Mouse (Mus musculus): Measurements from ENCODE around the gene Dkk2. TPM values are rescaled to one million over a fixed set of nuclear protein-coding genes. Genes with fewer than 3 reads are reported as not detected.
"Not testable (repeated sequence)": the region's sequence is repeated elsewhere in the genome, so short reads cannot be mapped to it uniquely, and the experiment has no call there.

Gene Dkk2
- total RNA-seq (2021): 1 to 10 TPM; 1.6 to 2.1 TPM

- DNase-seq: no peak
- intact Hi-C loops (cut with DNase I): loop anchor here (10.0 kb wide), 1 partner anchor 380 kb away; no protein-coding TSS in a partner anchor
These were observed at the start of gene Dkk2 for GRCm38 (mm10) chr3:132085112-132085822. Gene Dkk2, plus strand, starts transcription at chr3:132085292.

DNA sequence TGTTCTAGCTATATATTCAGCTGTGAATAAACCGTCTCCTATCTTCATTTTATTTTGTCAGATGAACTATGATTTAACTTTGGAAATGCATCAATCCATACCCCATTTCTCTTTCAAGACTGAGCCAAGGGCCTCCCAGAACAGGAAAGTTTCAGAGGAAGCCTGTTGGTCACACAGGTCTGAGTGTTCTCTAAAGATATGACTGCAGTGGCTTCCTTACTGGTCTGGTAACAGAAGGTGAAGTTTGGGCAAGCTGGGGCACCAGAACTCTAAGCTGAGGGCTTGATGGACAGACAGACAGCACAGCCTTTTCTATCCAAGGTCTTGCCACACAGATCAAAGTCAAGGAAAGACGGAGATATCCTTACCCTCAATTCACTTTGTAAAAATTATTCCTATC lies 48.4 kb upstream of the Dkk2 start:
- intact Hi-C loops (cut with DNase I): no loop called here
- DNase-seq: no peak

GRCm38 (mm10) chr3:132037670-132038069 lies 47.4 kb upstream of the Dkk2 start:
- intact Hi-C loops (cut with DNase I): no loop called here
- DNase-seq: peak; percentile 3

GRCm38 (mm10) chr3:132040066-132040465 lies 45.0 kb upstream of the Dkk2 start:
- no peak for DNase-seq
- intact Hi-C loops (cut with DNase I): no loop called here

DNA sequence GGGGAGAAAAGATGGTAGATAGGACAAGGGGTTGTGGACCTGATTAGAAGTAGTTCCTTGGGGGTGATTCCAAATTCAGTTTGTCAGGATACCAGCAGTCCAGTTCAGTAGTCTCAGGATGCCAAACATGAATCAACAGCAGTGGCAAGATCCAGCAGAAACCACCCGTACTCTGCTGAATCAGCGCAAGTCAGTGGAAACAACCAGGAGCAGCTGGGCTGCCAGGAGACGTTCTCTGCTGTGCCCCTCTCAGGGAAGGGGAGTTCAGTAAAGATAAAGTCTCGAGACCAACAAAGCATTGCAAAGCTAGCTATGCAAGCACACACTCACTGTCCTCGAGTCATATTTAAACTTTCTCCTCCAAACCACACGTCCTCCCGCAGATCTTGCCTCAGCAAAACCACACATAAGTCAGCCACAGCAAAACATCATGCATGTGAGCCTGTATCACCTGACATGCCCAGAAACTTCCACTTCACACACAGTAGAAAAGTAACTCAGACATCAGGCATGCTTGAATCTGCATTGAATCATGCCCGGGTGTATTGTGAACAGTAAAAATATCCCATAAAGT lies 34.1 kb upstream of the Dkk2 start:
- no peak for DNase-seq
- intact Hi-C loops (cut with DNase I): no loop called here

- intact Hi-C loops (cut with DNase I); DNase-seq: not testable (repeated sequence)
These were observed 22.3 kb upstream of the Dkk2 start for GRCm38 (mm10) chr3:132062816-132063215.

DNA sequence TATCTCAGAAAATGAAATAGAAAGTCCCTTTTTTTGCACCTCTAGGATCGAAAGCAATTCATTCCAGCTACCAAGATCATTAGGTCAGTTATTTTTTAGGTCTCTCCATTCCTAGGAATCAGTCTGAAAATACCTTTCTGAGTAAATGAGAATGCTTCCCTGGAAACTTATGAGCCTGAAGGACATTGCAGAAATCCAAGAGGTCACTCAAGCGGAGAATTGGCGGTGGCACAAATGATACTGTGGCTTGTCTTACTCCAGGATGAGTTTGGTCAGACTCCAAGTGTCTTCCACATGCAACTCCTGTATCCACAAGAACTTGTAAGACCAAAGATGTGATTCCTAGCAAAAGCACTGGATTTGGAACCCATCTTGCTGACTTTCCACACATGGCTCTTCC lies 21.7 kb upstream of the Dkk2 start:
- DNase-seq: no peak
- intact Hi-C loops (cut with DNase I): no loop called here

GRCm38 (mm10) chr3:132063966-132064365 lies 21.1 kb upstream of the Dkk2 start:
- DNase-seq: no peak
- intact Hi-C loops (cut with DNase I): no loop called here

DNA sequence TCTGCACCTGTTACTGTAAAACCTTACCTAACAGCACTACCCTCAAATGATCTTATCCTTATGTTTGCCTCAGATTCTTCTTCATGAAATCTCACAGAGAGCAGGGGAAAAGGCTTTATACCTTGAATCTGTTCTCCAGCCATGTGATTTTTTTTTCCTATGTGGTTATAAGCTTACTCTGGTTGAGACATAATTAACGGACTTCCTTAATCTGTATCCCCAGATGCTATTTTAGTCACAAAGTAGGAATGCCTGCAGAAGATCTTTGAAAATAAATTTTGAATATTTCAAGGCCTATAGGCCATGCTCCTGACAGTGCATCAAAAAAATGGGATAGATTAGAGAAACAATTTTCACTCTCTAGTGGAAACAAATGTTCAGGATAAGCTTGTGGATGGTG lies 20.2 kb upstream of the Dkk2 start:
- no peak for DNase-seq
- intact Hi-C loops (cut with DNase I): no loop called here

DNA sequence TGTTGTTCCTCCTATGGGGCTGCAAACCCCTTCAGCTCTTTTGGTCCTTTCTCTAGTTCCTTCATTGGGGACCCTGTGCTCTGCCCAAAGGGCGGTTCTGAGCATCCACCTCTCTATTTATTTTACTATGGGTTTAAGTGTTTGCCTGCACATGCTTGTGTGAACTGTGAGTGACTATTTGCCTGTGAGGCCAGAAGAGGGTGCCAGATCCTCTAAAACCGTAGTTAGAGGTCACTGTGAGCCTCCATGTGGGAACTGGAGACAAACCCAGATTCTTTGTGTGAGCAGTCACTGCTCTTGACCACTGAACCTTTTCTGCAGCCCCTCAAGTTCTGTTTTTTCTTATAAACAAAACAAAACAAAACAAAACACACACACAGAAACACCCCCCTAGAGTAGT lies 14.1 kb upstream of the Dkk2 start:
- DNase-seq: no peak
- intact Hi-C loops (cut with DNase I): no loop called here

GRCm38 (mm10) chr3:132084018-132084417 lies 1.1 kb upstream of the Dkk2 start:
- DNase-seq: peak; percentile 67
- intact Hi-C loops (cut with DNase I): loop anchor here (5.0 to 10.0 kb wide), 2 partner anchors 272 to 379 kb away; no protein-coding TSS in a partner anchor

DNA sequence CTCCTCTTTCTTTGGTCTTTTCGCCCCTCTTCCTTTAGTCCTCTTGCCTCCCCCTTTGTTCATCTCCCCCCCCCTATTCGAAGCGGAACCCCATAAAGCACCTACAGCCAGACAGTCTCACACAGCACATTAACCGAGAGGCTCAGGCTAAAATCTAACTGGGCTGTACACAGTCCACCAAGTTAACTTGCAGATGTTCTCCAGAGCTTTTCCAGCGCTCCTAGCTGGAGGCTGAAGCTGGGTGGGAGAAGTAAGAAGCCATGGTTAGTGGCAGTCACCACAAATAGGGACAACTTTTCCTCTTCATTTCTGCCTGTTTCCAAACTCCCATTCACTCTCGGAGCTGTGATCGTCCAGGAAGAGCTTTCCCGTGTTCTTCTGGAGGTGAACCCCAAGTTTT lies 412 bp upstream of the Dkk2 start:
- no peak for DNase-seq
- intact Hi-C loops (cut with DNase I): loop anchor here (5.0 to 10.0 kb wide), 2 partner anchors 272 to 380 kb away; no protein-coding TSS in a partner anchor

DNA sequence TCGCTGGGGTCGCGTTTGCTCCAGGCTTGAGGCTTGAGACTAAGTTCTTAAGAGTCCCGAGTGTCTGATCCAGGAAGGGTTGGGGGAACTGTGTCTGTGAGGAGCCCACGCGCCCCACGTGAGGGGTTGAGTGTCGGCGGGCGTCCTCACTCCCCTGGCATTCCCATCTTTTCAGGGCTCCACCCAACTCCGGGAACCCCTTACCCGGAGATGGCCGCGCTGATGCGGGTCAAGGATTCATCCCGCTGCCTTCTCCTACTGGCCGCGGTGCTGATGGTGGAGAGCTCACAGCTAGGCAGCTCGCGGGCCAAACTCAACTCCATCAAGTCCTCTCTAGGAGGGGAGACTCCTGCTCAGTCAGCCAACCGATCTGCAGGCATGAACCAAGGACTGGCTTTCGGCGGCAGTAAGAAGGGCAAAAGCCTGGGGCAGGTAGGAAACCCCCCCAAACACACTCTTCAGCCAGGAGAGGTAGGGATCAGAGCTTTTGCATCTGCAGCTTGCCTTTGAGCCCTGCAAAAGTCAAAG lies 795 bp downstream of the Dkk2 start:
- intact Hi-C loops (cut with DNase I): loop anchor here (10.0 kb wide), 1 partner anchor 381 kb away; no protein-coding TSS in a partner anchor

DNA sequence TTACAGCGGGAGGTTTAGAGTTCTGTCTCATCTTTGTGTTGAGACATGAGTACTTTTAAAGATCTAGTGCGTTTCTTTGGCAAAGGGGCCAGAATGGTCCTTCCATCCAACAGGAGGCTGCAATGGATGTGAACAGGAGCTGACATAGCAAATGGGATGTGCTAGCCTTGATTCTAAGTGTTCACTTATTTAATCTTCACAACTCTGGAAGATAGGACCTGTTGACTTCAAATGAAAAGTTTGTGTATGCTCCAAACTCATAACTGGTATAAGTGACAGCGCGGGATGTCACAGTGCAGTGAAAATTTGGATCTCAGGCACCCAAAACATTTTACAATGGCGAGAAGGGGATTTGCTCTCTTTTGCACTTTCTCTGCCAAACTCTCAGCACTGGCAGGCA lies 1.4 kb downstream of the Dkk2 start:
- intact Hi-C loops (cut with DNase I): loop anchor here (10.0 kb wide), 1 partner anchor 382 kb away; no protein-coding TSS in a partner anchor
- DNase-seq: no peak

More for the DNA sequence above, 795 bp downstream of the Dkk2 start:
- no peak for DNase-seq

- peak; percentile 64 for DNase-seq
- intact Hi-C loops (cut with DNase I): loop anchor here (10.0 kb wide), 1 partner anchor 382 kb away; no protein-coding TSS in a partner anchor
These were observed 2.0 kb downstream of the Dkk2 start for GRCm38 (mm10) chr3:132087011-132087486.

DNA sequence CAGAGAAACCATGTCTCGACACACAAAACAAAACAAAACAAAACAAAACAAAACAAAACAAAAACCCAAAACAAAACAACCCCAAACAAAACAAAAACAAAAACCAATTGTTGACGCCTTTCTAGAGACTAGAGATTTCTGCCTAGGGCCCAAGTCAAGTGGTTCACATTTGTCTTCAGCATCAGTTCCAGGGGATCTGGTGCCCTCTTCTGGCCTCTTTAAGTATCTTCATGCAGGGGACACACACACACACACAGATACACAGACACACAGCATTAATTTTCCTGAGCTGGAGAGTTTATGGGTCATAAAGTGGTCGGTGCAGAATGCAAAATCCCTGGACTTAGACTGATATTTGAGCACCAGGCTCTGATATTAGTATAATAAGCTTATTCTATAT lies 7.9 kb downstream of the Dkk2 start:
- intact Hi-C loops (cut with DNase I): no loop called here
- DNase-seq: no peak

DNA sequence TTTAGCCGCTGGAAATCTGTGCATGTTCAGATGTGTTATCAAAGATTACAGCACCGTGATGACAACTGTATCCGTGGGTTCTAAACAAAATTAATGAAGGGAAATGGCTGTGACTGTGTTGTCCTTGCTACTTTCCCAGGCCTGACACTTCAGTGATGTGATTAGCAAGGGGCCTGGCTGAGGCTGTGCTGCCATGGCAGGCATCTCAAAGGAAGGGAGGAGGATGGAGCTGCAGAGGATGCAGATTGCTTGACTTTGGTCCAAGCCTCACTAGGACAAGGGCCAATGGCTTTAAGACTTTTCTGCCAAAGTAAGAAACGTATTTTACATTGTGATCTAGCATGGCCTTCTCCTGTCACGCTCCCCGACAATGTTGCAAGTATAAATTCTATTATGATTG lies 11.2 kb downstream of the Dkk2 start:
- intact Hi-C loops (cut with DNase I): no loop called here
- no peak for DNase-seq

- DNase-seq: no peak
- intact Hi-C loops (cut with DNase I): no loop called here
These were observed 15.7 kb downstream of the Dkk2 start for GRCm38 (mm10) chr3:132100746-132101145.

- intact Hi-C loops (cut with DNase I): no loop called here
- DNase-seq: peak; percentile 69
These were observed 17.9 kb downstream of the Dkk2 start for GRCm38 (mm10) chr3:132103020-132103419.

GRCm38 (mm10) chr3:132103454-132103853 lies 18.4 kb downstream of the Dkk2 start:
- no peak for DNase-seq
- intact Hi-C loops (cut with DNase I): no loop called here

DNA sequence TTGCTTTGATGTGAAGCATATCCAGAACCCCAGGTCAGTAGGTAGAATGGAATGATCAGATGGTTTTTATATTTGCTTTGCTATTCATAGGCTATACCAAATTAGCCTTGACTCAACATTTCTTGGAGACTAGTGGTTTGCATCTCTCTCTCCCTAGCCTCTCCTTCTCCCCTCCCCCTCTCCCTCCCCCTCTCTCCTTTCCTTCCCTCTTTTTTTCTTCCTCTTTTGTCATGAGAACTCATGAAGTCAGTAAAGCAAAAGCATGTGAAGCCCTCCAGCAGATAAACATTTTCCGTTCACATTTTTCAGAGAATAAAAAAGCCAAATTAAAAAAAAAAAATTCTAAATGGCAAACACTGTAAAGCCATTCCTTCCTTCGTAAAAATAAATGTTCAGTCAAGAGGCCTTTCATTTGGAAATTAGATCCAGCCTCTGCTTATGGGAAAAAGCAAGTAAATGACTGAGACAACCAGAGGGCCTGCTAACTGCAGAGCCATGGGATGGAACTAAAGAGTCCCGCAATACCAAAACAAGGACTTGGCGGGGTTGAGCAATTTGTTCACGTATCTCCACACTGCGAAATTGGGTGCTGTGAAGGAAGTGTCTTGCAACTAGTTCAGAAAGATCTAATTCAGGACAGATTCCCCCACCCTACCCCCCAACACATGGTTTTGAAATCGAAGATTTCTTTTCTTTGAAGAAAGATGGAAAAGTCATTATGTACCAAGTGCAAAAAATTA lies 30.9 kb downstream of the Dkk2 start:
- intact Hi-C loops (cut with DNase I): no loop called here
- no peak for DNase-seq
